Mouse (Mus musculus): ENCODE data around the gene Tfeb.

GRCm38 (mm10) chr17:47701793-47702192, 35.0 kb upstream of the Tfeb start:
- TF ChIP-seq CTCF (IDR thresholded peaks at IDR 0.05; ENCODE audit: low read depth, low read length) (no peak), POLR2A (IDR thresholded peaks at IDR 0.05; ENCODE audit: extremely low read depth, insufficient read depth, low read length) (no peak)
